Mouse (Mus musculus) cerebellum, adult 2 months (tissue): Measurements from ENCODE around the gene Crym. TPM values are rescaled to one million over a fixed set of nuclear protein-coding genes. Genes with fewer than 3 reads are reported as not detected.

Experiments
- DNase-seq, 2 experiments: peaks; one replicate each; pipeline ENCODE4 v3.0.0; 2021
- H3K27ac ChIP-seq: fragments of 200-500 bp; 2 replicates; pipeline ENCODE4 v1.5.1; 2012; ENCODE audit warnings: low read length, control low read depth, inconsistent platforms; ENCODE audit not compliant: insufficient read depth
- H3K27me3 ChIP-seq: fragments of 200-500 bp; 2 replicates; pipeline ENCODE4 v1.6.1; 2012; ENCODE audit warnings: inconsistent platforms, mild to moderate bottlenecking, low read length, moderate library complexity; ENCODE audit not compliant: control insufficient read depth, insufficient read depth
- H3K4me1 ChIP-seq: fragments of 200-500 bp; 2 replicates; pipeline ENCODE4 v1.6.1; 2011; ENCODE audit warnings: low read length; ENCODE audit not compliant: control insufficient read depth, insufficient read depth
- H3K4me3 ChIP-seq: fragments of 200-500 bp; replicated peaks from 2 replicates; pipeline ENCODE3; 2011; ENCODE audit warnings: mild to moderate bottlenecking, low read depth, low read length, control low read depth; ENCODE audit not compliant: insufficient read depth
- CTCF ChIP-seq: fragments of 200-500 bp; IDR thresholded peaks from 2 replicates; pipeline ENCODE4 v1.5.1; 2011; ENCODE audit warnings: low read depth, mild to moderate bottlenecking, control low read depth, low read length, moderate library complexity, borderline replicate concordance; ENCODE audit not compliant: insufficient read depth
- POLR2A ChIP-seq: fragments of 200-500 bp; IDR thresholded peaks from 2 replicates; pipeline ENCODE4 v1.6.1; 2011; ENCODE audit warnings: low read length, control low read depth, borderline replicate concordance; ENCODE audit not compliant: insufficient read depth
- WGBS: fragments of 180-500 bp; shearing (Covaris S2); methylation state at CpG from one replicate; pipeline ENCODE4 v1.1.7; 2018; 5-methylcytosine and 5-hydroxymethylcytosine counted together
- polyA plus RNA-seq: library from polyadenylated mRNA; depleted of rRNA; stranded (reverse); fragments of >200 nt; gene quantifications from 2 replicates; pipeline ENCODE4 v1.2.3, GENCODE M21; 2012; rRNA removed

Gene Crym
- polyA plus RNA-seq: 0.11 and 0.22 TPM in 2 replicates

DNA sequence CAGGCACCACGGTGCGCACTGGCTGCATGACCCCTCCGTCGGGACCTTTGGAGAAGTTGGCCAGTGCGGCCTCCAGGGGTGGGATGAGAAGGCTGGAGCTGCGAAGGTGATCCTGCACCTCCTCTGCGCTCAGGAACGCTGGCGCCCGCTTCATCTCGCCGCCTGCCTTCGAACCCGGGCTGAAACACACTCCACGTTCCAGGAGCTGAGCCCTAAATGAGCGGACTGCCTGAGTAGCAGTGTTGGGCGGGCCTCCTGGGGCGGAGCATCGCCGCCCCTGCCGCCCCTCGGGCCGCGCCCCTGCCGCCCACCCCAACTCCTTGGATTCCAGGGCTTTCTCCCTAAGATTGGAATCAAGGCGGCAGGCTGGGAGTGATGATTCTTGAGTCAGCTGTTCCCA, at the start of gene Crym:
Gene Crym (minus strand): TSS at position 341 of the 400 bp plus-strand sequence.
- no peak within 1 kb of the TSS for H3K4me3 ChIP-seq
- DNase-seq: no peak
- H3K27me3 ChIP-seq: no peaks in the 10 kb centered on the region
- WGBS: 4% methylated on average over 26 of the region's 26 CpGs
- no peak within 1 kb of the TSS for H3K27ac ChIP-seq
- H3K4me1 ChIP-seq: no peaks in the 10 kb centered on the region
- no peak for TF ChIP-seq POLR2A
- no peak for TF ChIP-seq CTCF

DNA sequence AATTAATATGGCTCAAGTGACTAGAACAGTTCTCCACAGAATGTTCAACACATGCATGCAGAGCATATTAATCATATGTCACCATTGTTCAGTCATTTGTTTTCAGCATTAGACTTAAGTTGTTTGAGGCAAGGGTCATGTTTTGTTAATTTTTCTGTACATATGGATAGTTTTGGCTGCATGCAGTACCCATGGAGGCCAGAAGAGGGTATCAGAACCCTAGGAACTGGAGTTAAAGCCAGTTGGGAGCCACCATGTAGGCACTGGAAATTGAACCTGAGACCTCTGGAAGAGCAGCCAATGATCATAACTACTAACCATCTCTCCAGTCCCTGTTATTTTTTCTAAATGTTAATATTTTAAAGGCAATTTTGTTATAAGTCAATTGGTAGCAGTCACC, 39.2 kb upstream of the Crym start:
- no peaks in the 10 kb centered on the region for H3K27me3 ChIP-seq
- H3K4me1 ChIP-seq: no peaks in the 10 kb centered on the region
- no peak overlapping the region for H3K27ac ChIP-seq
- TF ChIP-seq POLR2A (no peak), CTCF (no peak)
- DNase-seq: no peak
- H3K4me3 ChIP-seq: no peak overlapping the region

DNA sequence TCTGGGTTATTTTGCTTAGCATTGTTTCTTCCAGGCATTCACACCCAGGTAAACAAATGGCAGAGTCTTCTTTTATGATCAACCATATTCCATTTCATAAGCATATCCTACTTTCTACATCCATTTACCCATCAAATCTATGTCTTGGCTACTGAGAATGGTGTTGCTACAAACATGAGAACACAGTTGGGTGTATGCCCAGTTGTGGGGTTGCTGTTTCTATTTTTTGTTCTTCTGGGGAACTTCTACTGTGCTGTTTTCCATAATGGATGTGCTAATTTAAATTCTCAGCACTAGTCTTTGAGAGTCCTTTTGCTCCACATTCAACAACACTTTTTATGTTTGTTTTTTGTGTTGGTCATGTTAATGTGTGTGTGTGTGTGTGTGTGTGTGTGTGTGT, 26.6 kb upstream of the Crym start:
- no peak for TF ChIP-seq POLR2A
- TF ChIP-seq CTCF: no peak
- H3K4me3 ChIP-seq: no peak overlapping the region
- H3K27ac ChIP-seq: no peak overlapping the region
- no peaks in the 10 kb centered on the region for H3K27me3 ChIP-seq
- no peaks in the 10 kb centered on the region for H3K4me1 ChIP-seq
- no peak for DNase-seq

DNA sequence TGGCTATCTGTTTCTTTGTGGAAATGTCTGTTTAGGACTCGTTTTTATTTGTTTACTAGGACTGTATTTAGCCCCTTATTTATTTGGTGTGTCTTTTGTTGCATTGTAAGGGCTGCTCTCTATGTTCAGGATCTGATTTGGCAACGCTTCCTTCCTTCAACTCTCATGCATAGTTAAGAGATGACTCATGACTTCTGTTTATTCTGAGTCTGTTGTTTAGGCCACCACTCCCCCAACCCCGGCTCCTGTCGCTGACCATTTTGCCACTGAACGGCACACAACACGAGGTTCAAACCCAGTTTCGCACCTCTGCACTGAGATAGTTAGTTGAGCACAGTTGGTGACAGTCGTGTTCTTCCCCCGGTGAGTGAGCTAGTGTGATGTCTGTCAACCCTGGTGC, 4.1 kb upstream of the Crym start:
- DNase-seq: no peak
- Histone ChIP-seq H3K4me1 (no peaks in the 10 kb centered on the region), H3K4me3 (no peak overlapping the region), H3K27me3 (no peaks in the 10 kb centered on the region), H3K27ac (no peak overlapping the region)
- 66% methylated on average over 9 of the region's 9 CpGs for WGBS
- TF ChIP-seq POLR2A (no peak), CTCF (no peak)

DNA sequence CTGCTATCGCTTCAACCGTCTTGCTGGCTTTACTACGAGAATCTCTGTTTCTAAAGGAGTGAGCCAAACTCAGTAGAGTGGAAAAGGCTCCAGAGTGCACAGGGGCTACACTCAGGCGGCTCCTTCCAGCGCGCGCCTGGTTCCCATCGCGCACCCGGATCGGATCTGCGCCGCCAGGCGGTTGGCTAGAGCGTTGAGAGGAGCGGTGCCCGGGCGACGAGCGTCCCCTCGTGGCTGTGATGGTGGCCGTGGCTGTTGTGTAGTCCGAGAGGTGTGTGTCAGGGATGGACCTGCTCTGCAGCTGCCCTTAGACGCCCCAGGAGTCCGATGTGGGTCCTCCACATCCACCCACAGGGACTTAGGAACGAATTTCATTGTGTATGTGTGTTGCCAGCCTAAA, 1.9 kb upstream of the Crym start, which contains the start of gene Abca14:
Gene Abca14 (plus strand): TSS at position 173 of the 400 bp plus-strand sequence.
- Histone ChIP-seq H3K4me1 (no peaks in the 10 kb centered on the region), H3K4me3 (no peak within 1 kb of the TSS), H3K27me3 (no peaks in the 10 kb centered on the region), H3K27ac (no peak within 1 kb of the TSS)
- 3% methylated on average over 26 of the region's 26 CpGs for WGBS
- DNase-seq: peak; percentile 74 to 87
- TF ChIP-seq POLR2A (no peak), CTCF (peak; percentile 92)

DNA sequence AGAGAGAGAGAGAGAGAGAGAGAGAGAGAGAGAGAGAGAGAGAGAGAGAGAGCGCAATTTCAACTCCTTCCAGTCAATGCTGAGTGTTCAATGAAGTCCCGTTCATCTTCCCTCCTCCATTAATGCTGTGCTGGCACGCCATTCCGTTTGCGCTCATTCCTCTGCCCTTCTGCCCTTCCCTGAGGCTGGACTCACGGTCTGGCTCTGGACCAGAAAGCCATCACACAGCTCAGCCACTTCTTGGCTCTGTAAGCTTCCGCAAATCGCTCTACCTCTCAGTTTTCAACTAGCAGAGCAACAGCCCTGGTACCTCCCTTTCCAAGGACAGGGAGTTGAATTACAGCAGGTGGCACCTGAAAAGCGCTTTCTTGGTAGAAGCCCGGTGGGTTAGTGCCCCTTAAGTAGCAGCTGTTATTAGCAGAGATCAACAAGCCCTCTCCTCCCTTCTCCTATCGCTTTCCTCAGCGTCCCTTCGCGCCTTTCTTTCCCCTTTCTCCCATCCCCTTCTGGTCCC, 623 bp downstream of the Crym start:
- TF ChIP-seq CTCF (no peak), POLR2A (no peak)
- no peaks in the 10 kb centered on the region for H3K27me3 ChIP-seq
- no peak overlapping the region for H3K27ac ChIP-seq
- peak in 1 of 2 experiments; percentile 32 for DNase-seq
- H3K4me1 ChIP-seq: no peaks in the 10 kb centered on the region
- no peak overlapping the region for H3K4me3 ChIP-seq
- WGBS: 3% methylated on average over 14 of the region's 14 CpGs

DNA sequence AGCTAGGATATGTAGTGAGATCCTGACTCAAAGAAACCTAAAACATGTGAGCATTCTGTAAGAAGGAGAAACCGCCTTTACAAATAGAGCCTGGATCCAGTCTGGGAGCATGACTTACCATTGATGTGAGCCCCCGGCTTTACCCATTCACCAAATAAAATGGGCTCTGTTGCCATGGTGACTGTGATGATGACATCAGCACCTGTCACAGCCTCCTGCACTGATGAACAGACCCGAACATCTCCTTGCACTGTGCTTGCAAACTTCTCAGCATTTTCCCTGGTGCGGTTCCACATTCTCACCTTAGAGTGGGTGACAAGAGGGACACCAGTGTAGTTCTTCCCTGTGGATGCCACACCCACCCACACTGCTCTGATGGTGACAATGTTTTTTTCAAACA, 6.7 kb downstream of the Crym start:
- no peak for DNase-seq
- Histone ChIP-seq H3K4me1 (peaks cover 3% of the 10 kb centered on the region), H3K27ac (no peak overlapping the region), H3K4me3 (no peak overlapping the region), H3K27me3 (no peaks in the 10 kb centered on the region; the same call in 1 of the 2 replicates)
- no peak for TF ChIP-seq POLR2A
- 67% methylated on average over 4 of the region's 4 CpGs for WGBS

DNA sequence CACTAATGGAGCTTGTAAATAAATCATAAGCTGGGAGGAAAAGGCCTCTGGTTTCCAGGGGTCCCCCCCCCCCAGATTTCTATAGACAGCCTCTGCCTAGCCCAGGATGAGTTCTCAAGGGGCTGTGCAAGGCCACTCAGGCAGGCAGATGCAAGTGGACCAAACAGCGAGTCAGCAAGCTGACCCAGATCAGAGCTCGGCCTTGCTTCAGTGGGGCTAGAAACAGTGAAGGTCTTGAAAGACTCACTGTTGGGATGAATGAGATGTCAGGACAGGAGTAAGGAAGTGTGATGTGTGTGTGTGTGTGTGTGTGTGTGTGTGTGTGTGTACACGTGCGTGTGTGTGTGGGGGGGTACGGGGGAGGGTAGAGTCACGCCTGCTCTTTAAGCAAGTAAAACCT, 9.1 kb downstream of the Crym start:
- TF ChIP-seq POLR2A: no peak
- TF ChIP-seq CTCF: no peak
- 92% methylated on average over 6 of the region's 6 CpGs for WGBS
- H3K27me3 ChIP-seq: no peaks in the 10 kb centered on the region; the same call in 1 of the 2 replicates
- no peak overlapping the region for H3K27ac ChIP-seq
- peaks cover 4% of the 10 kb centered on the region for H3K4me1 ChIP-seq
- DNase-seq: no peak
- H3K4me3 ChIP-seq: no peak overlapping the region

DNA sequence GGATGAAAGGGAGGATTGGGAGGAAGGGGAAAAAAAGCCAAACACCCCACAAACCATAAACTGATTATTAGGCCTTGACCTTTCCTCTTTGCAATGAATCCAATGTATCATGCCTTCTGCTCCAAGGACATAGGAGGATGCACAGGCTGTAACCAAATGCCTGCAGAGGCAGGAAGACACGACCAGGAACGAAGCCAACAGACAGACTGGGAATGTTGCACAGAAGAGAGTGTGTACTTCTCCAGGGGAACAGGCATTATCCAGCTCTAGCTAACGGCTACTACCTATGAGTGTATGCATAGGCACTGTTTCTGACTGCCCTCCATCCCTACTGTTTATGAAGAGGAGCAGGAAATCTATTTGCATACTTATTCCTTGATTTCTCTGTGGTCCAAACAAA, 9.7 kb downstream of the Crym start:
- Histone ChIP-seq H3K27me3 (no peaks in the 10 kb centered on the region; the same call in 1 of the 2 replicates), H3K27ac (no peak overlapping the region), H3K4me1 (peaks cover 4% of the 10 kb centered on the region), H3K4me3 (no peak overlapping the region)
- 26% methylated on average over 3 of the region's 3 CpGs for whole genome bisulfite sequencing
- TF ChIP-seq POLR2A (no peak), CTCF (no peak)
- peak in 1 of 2 experiments; percentile 65 for DNase-seq
